Mouse (Mus musculus): ENCODE results near the gene Ss18l2.

Ss18l2 gene

GRCm38 (mm10) chr9:121704261-121704645 lies 5.9 kb upstream of the Ss18l2 start:
- no peak for DNase-seq (ENCODE audit: low read depth, low spot score)

DNA sequence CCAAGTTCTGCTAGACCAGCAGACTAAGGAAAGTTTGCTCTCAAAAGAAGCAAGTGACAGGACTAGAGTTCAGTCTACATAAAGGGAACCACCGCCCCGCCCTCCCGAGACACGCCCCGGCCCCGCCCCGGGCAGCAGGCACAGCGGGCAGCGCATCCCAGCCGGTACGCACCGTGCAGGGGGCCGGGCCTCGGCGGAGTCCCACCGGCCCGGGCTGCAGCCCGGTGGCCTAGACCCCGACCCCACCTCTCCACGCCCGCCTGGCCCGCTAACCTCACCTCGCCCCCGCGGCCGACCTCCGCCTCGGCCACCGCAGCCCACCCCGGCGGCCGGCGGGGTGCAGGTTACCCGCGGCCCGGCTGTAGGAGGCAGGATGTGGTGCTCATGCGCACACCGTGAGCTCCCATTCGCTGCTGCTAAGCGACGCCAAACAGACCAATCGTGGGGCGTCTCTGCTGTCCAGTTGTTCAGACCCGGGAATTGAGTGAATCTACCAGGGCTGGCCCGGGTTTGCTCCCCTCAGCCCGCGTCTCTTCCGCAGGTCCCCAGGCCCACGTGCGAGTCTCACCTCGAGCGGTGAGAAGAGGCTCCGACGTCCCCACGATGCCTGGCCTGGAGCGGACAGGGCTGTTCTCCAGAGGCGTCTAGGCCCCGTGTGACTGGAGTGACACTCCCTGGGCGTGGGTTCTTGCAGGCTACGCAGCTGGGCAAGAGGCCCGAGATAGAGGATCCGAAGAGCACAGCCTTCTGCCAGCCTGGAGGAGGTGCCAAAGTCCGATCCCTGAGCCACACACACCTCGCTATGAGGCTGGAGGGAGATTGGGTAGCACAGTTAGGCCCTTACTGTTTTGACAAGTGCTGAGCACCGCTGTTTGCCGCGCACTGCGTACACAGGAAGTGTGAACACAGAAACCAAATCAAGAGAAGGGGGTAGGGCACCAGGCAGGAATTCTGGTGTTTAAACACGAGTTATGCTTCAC lies 5.2 kb upstream of the Ss18l2 start, which contains the start of gene Sec22c:
Gene Sec22c (minus strand): TSS at position 845 of the 980 bp plus-strand sequence.
- DNase-seq (ENCODE audit: low read depth, low spot score) = peak; percentile 76

DNA sequence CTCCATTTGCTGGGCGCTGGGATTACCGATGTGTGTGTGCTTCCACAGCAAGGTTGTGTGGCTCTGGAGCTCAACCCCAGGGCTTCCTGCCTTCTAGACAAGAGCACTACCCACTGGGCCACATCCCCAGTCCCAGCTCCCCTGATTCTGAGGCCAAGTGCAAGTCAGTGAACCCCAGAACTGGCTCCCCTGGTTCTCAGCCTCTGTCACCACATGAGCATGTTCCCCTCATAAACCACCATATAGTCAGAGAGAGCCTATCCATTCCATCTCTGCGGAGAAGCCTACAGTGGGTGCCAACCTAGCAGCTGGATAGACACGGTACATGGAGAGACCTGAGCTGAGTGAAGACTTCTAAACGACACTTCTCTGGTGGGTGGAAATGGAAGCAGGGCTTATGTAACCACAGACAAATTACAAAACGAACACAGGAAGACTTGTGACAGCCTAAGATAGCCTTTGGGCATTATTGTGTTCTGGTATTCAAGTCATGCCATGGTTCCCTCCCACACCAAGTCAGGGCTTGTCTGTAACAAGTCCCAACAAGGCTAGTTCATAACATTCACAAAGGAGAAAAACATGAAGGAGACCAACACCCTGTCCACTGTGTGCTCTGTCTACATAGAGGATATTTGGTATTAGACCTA lies 4.0 kb upstream of the Ss18l2 start:
- no peak for DNase-seq (ENCODE audit: low read depth, low spot score)

GRCm38 (mm10) chr9:121707801-121708200 lies 2.3 kb upstream of the Ss18l2 start:
- no peak for DNase-seq (ENCODE audit: low read depth, low spot score)

GRCm38 (mm10) chr9:121708506-121709486 lies 1.3 kb upstream of the Ss18l2 start:
- no peak for DNase-seq (ENCODE audit: low read depth, low spot score)

DNA sequence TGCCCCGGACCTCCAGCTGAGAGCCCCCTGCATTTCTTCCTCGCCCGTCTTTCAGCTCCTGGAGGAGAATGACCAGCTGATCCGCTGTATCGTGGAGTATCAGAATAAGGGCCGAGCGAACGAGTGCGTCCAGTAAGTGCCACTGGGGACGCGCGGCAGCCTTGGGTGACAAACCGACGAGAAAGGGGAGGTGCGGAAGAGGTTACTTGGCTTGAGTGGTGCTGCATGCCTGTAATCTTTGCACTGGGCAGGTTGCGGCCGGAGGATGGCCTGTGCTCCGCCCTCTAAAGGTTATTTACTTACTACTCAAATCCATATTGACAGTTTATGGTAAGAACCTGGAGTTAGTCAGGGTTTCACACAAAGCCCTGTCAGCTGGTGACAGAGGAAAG lies 451 bp downstream of the Ss18l2 start:
- no peak for DNase-seq (ENCODE audit: low read depth, low spot score)

DNA sequence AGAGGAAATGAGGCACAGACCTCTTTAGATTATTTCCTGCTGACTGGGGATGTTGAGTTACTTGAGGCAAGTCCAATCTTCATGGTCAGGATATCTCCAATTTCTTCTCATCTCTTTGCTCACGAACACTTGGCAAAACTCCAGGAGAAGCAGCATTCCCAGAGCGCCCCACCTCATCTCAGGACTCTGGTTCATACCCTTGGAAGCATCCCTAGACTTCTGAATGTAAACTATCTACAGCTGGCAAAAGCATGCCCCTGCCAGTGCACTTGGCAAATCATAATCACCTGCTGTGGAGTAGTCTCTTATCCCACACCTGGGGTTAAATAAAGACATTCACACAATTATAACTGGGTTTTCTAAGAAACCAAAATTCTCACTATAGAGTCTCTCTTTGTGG lies 6.9 kb downstream of the Ss18l2 start:
- no peak for DNase-seq (ENCODE audit: low read depth, low spot score)

DNA sequence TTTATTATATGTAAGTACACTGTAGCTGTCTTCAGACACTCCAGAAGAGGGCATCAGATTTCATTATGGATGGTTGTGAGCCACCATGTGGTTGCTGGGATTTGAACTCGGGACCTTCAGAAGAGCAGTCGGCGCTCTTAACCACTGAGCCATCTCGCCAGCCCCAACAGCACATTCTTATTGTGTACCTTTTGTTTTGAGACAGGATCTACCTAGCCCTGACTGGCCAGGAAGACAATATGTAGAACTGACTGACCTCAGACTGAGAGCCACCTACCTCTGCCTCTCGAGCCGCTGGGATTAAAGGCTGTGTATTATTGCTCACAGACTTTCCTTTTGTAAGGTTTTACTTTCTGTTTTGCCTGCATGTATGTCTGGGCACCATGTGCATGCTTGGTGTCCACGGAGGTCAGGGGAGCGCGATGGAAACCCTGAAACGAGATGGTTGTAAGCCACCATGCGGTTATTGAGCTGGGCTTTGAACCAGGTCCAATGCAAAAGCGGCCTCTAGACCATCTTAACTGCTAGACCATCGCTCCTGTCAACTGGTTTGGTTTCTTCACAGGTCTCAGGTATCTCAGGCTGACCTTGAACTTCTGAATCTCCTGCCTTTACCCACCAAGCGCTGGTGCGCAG lies 8.1 kb downstream of the Ss18l2 start:
- DNase-seq (ENCODE audit: low read depth, low spot score) = no peak

DNA sequence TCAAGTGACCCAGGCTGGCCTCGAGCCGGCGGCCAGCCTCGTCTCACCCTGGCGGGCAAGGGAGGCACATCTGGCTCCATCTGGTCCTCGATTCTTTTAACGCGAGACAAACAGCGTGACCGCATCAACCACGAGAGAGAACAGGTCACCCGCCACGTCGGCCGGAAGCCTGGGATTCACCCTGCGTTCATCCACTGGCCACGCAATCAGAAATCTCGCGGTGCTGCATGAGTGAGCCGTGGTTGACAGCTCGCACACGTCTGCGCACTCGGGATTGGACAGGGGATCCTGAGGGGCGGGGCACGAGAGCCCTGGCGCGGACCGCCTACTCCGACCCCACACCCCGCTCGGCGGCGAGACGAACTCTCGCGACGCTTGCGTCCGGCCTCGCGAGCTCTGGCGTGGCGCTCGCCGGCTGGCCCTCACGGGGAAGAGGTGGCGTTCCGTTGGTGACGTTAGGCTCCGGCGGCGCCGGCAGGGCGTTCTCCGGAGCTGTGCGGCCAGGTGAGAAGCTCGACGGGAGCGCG lies 8.7 kb downstream of the Ss18l2 start, which contains the start of gene Nktr:
Gene Nktr (plus strand): TSS at position 378 of the 527 bp plus-strand sequence.
- DNase-seq (ENCODE audit: low read depth, low spot score) = peak; percentile 96

GRCm38 (mm10) chr9:121719347-121720331 lies 9.5 kb downstream of the Ss18l2 start:
- DNase-seq (ENCODE audit: low read depth, low spot score) = no peak

DNA sequence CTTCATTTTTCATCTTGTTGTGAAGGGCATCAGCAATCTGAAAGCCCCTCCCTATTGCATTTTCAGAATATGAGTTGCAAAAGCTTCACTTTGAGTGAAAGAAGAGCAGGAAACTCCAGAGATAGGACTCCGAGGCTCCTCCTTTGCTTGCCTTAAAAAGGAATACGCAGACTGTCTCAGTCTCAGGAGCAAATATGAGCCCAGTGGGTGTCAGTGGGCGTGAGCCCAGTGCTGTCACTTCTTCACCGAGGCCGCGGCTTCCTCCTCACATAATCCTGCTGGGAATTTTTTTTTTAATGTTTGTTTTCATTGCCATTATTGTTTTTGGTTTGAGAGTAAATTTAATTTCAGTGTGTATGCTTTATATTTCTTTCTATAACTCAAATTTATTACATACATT lies 30.4 kb downstream of the Ss18l2 start:
- no peak for DNase-seq (ENCODE audit: low read depth, low spot score)

DNA sequence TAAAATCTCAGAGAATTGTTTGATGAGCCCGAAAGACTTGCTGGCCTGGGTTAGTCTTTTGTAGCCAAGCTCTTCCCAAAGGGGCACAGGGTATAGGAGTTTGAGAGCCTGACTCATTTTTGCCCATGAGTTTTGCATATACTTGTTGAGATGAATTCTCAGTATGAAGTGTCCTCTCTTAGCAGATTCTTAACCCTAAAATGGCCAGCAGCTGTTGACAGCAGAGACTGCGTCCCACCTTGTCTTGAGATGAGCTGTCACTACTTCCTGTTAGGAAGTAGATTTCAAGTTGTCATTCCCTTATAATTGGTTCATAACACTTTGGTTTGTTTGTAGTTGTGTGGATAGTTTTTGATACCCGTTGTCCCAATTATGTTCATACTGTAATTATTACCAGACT lies 31.0 kb downstream of the Ss18l2 start:
- no peak for DNase-seq (ENCODE audit: low read depth, low spot score)

- DNase-seq (ENCODE audit: low read depth, low spot score) = no peak
These were observed 33.9 kb downstream of the Ss18l2 start for GRCm38 (mm10) chr9:121744051-121744450.

DNA sequence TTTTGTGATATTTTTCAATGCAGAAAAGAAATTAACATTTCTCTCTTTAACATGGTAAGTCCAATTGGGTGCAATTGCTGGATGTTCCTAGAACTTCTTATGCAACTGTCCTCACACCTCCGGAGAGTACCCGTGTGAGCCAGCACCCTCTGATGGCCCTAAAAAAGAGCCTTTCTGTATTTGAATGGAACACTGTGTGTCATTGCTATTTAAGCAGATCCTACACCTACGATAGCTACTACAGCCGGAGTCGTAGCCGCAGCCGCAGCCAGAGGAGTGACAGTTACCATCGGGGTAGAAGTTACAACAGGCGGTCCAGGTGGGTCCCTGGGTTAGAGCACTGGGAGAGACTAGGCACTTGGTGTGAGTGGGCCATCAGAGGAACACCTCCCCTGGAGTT lies 42.6 kb downstream of the Ss18l2 start:
- no peak for DNase-seq (ENCODE audit: low read depth, low spot score)

DNA sequence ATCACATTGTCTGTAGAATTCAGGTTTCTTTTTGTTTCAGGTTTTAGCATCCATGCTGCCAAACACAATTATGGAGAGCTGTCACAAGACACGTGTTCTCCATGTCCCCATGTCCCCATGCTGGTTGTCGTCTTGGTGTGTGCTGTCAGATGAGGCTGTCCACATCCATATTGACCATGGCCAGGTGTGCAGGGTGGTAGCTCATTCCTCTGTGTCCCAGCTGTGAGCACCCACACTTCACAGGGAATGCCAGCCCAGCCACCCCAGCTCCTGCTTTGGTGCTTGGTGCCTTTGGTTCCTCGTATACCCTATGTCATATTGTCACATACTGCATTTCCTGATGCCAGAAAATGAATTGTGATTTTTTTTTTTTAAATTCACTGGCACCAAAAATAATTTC lies 44.5 kb downstream of the Ss18l2 start:
- no peak for DNase-seq (ENCODE audit: low read depth, low spot score)

GRCm38 (mm10) chr9:121756785-121757184 lies 46.7 kb downstream of the Ss18l2 start:
- no peak for DNase-seq (ENCODE audit: low read depth, low spot score)

- DNase-seq (ENCODE audit: low read depth, low spot score) = no peak
These were observed 47.3 kb downstream of the Ss18l2 start for GRCm38 (mm10) chr9:121757432-121757831.

- no peak for DNase-seq (ENCODE audit: low read depth, low spot score)
These were observed 48.0 kb downstream of the Ss18l2 start for GRCm38 (mm10) chr9:121757835-121758814.

All from brain, embryonic 18.5 days (tissue).